Mouse (Mus musculus): ENCODE results near the gene Rasgef1a. TPM values are rescaled to one million over a fixed set of nuclear protein-coding genes. Genes with fewer than 3 reads are reported as not detected.

Gene Rasgef1a
- polyA plus RNA-seq, 1 experiment from 2014 or later, result 1.4 TPM

Small RNA genes lying within 50 kb of the gene (microRNA-seq; reads per million reads assigned to microRNA genes)
- gene Mir7044, result not detected

Other genes starting within 250 kb of the Rasgef1a start
- gene Zfp637, start 170.3 kb upstream of the Rasgef1a start, polyA plus RNA-seq (2014; fragmentation: Nextera tagmentation; extraction: Ambion mirVana), result 147 and 150 TPM in 2 replicates
- gene Zfp239, start 149.3 kb upstream of the Rasgef1a start, polyA plus RNA-seq (2014; fragmentation: Nextera tagmentation; extraction: Ambion mirVana), result 13.3 and 14.9 TPM in 2 replicates
- 187 and 245 TPM in 2 replicates for gene Hnrnpf, start 111.1 kb upstream of the Rasgef1a start, polyA plus RNA-seq (2014; fragmentation: Nextera tagmentation; extraction: Ambion mirVana)
- gene Fxyd4, start 73.7 kb upstream of the Rasgef1a start, polyA plus RNA-seq (2014; fragmentation: Nextera tagmentation; extraction: Ambion mirVana), result 1.8 and 4.0 TPM in 2 replicates
- gene Csgalnact2, start 127.7 kb downstream of the Rasgef1a start, polyA plus RNA-seq (2014; fragmentation: Nextera tagmentation; extraction: Ambion mirVana), result 12.6 and 13.2 TPM in 2 replicates
- 22.5 and 36.3 TPM in 2 replicates for gene Ret, start 186.3 kb downstream of the Rasgef1a start, polyA plus RNA-seq (2014; fragmentation: Nextera tagmentation; extraction: Ambion mirVana)